Mouse (Mus musculus): Measurements from ENCODE around the gene Tmem63b. TPM values are rescaled to one million over a fixed set of nuclear protein-coding genes. Genes with fewer than 3 reads are reported as not detected.

The Tmem63b gene
- total and polyA plus RNA-seq, 3 experiments: 12.3 to 37.9 TPM; not detected in 1

GRCm38 (mm10) chr17:45628160-45628559 lies 58.5 kb downstream of the Tmem63b start:
- TF ChIP-seq MYB (IDR thresholded peaks at IDR 0.05; ENCODE audit: low read depth, low read length) (no peak), NRF1 (IDR thresholded peaks at IDR 0.05; ENCODE audit: insufficient read depth, low read depth, low read length, poor library complexity, severe bottlenecking) (no peak), EP300 (IDR thresholded peaks at IDR 0.05; ENCODE audit: low read depth in 1 of 2, low read length in 2 of 2) (no peak), POLR2AphosphoS5 (IDR thresholded peaks at IDR 0.05; ENCODE audit: borderline replicate concordance, low read depth, low read length) (no peak), SIN3A (IDR thresholded peaks at IDR 0.05; ENCODE audit: low read length) (no peak), GATA1 (IDR thresholded peaks at IDR 0.05; ENCODE audit: low read depth, low read length) (no peak), BHLHE40 (IDR thresholded peaks at IDR 0.05; ENCODE audit: borderline replicate concordance, low read depth, low read length) (no peak), USF2 (IDR thresholded peaks at IDR 0.05; ENCODE audit: borderline replicate concordance in 1 of 2, insufficient read depth in 1 of 2, low read depth in 1 of 2, low read length in 2 of 2) (no peak), MEF2A (IDR thresholded peaks at IDR 0.05; ENCODE audit: extremely low read depth, insufficient replicate concordance, low read depth, low read length, poor library complexity, severe bottlenecking) (no peak), ETS1 (IDR thresholded peaks at IDR 0.05; ENCODE audit: low read depth, low read length) (no peak), CHD1 (IDR thresholded peaks at IDR 0.05; ENCODE audit: low read depth, low read length) (no peak), ZKSCAN1 (IDR thresholded peaks at IDR 0.05; ENCODE audit: low read depth, low read length) (no peak), TAL1 (IDR thresholded peaks at IDR 0.05; ENCODE audit: low read length) (no peak), CHD2 (IDR thresholded peaks at IDR 0.05; ENCODE audit: low read length) (no peak), HCFC1 (IDR thresholded peaks at IDR 0.05; ENCODE audit: low read depth, low read length) (no peak), USF1 (IDR thresholded peaks at IDR 0.05; ENCODE audit: low read depth, low read length) (no peak), NELFE (IDR thresholded peaks at IDR 0.05; ENCODE audit: low read depth, low read length) (no peak)
- no peaks in the 10 kb centered on the region for H3K79me2 ChIP-seq (ENCODE audit: control insufficient read depth, insufficient read depth, low read length, poor library complexity)
- H3K9me3 ChIP-seq (replicated peaks; ENCODE audit: insufficient read depth, low read length): no peaks in the 10 kb centered on the region
- H3K4me1 ChIP-seq (ENCODE audit: control insufficient read depth in 1 of 2, insufficient read depth in 2 of 2, low read length in 2 of 2): peaks cover 2 to 29% of the 10 kb centered on the region in 2 experiments; a peak in 2 of 4 replicates
- no peak overlapping the region for H3K9ac ChIP-seq (ENCODE audit: control insufficient read depth, low read depth, low read length, poor library complexity, severe bottlenecking)
- H3K4me3 ChIP-seq (ENCODE audit: control insufficient read depth in 1 of 2, insufficient read depth in 1 of 2, low read depth in 2 of 2, low read length in 2 of 2): no peak overlapping the region
- peaks cover 0 to 12% of the 10 kb centered on the region in 2 experiments; a peak in 2 of 4 replicates for H3K36me3 ChIP-seq (ENCODE audit: control insufficient read depth in 1 of 2, insufficient read depth in 2 of 2, low read length in 2 of 2)
- DNase-seq (ENCODE audit: low read depth, low spot score): no peak
- no peaks in the 10 kb centered on the region for H3K27me3 ChIP-seq (ENCODE audit: control insufficient read depth in 1 of 2, insufficient read depth in 2 of 2, low read length in 2 of 2)
- H3K27ac ChIP-seq (ENCODE audit: control insufficient read depth, low read depth, low read length): no peak overlapping the region

- Histone ChIP-seq H3K27ac (ENCODE audit: control insufficient read depth, low read depth, low read length) (peak overlapping the region; percentile 42), H3K36me3 (ENCODE audit: control insufficient read depth in 1 of 2, insufficient read depth in 2 of 2, low read length in 2 of 2) (peaks cover 0 to 12% of the 10 kb centered on the region in 2 experiments; a peak in 2 of 4 replicates), H3K27me3 (ENCODE audit: control insufficient read depth in 1 of 2, insufficient read depth in 2 of 2, low read length in 2 of 2) (no peaks in the 10 kb centered on the region), H3K4me3 (ENCODE audit: control insufficient read depth in 1 of 2, insufficient read depth in 1 of 2, low read depth in 2 of 2, low read length in 2 of 2) (peak overlapping the region; percentile 57), H3K4me1 (ENCODE audit: control insufficient read depth in 1 of 2, insufficient read depth in 2 of 2, low read length in 2 of 2) (peaks cover 2 to 29% of the 10 kb centered on the region in 2 experiments; a peak in 2 of 4 replicates), H3K79me2 (ENCODE audit: control insufficient read depth, insufficient read depth, low read length, poor library complexity) (no peaks in the 10 kb centered on the region), H3K9me3 (replicated peaks; ENCODE audit: insufficient read depth, low read length) (no peaks in the 10 kb centered on the region), H3K9ac (ENCODE audit: control insufficient read depth, low read depth, low read length, poor library complexity, severe bottlenecking) (peak overlapping the region; percentile 72)
- peak; percentile 94 for DNase-seq (ENCODE audit: low read depth, low spot score)
- no peak for TF ChIP-seq RCOR1 (IDR thresholded peaks at IDR 0.05; ENCODE audit: low read depth, low read length)
- TF ChIP-seq ZMIZ1 (IDR thresholded peaks at IDR 0.05; ENCODE audit: low read depth, low read length): peak; percentile 61; the same call in 1 of the 2 replicates
- TF ChIP-seq MYB (IDR thresholded peaks at IDR 0.05; ENCODE audit: low read depth, low read length): no peak
- no peak for TF ChIP-seq E2F4 (IDR thresholded peaks at IDR 0.05; ENCODE audit: borderline replicate concordance, low read depth, low read length)
- peak; percentile 60 for TF ChIP-seq SMC3 (IDR thresholded peaks at IDR 0.05; ENCODE audit: low read depth, low read length)
- TF ChIP-seq ETS1 (IDR thresholded peaks at IDR 0.05; ENCODE audit: low read depth, low read length): peak; percentile 38; the same call in 1 of the 2 replicates
- peak; percentile 45 to 85; a peak in 2 of 4 replicates for TF ChIP-seq POLR2A (IDR thresholded peaks at IDR 0.05; ENCODE audit: control insufficient read depth in 1 of 2, insufficient read depth in 1 of 2, low read depth in 1 of 2, low read length in 2 of 2, poor library complexity in 1 of 2)
- no peak for TF ChIP-seq ZNF384 (IDR thresholded peaks at IDR 0.05; ENCODE audit: low read depth, low read length)
- peak; percentile 54; the same call in 1 of the 2 replicates for TF ChIP-seq TBP (IDR thresholded peaks at IDR 0.05; ENCODE audit: low read depth, low read length)
- 0 out of 2 replicates have a peak, but pooled peaks have one; percentile 44 for TF ChIP-seq POLR2AphosphoS2 (IDR thresholded peaks at IDR 0.05; ENCODE audit: low read length)
- TF ChIP-seq GABPA (IDR thresholded peaks at IDR 0.05; ENCODE audit: low read depth, low read length): no peak
- peak; percentile 52; the same call in 1 of the 2 replicates for TF ChIP-seq USF1 (IDR thresholded peaks at IDR 0.05; ENCODE audit: low read depth, low read length)
- TF ChIP-seq CTCF (IDR thresholded peaks at IDR 0.05 in 2 of 3, conservative IDR thresholded peaks at IDR 0.05 in 1 of 3; ENCODE audit: control insufficient read depth in 1 of 3, insufficient read depth in 1 of 3, low read depth in 2 of 3, low read length in 3 of 3, poor library complexity in 1 of 3, severe bottlenecking in 1 of 3): peak; percentile 67 to 97 (median 89)
- TF ChIP-seq MAFK (IDR thresholded peaks at IDR 0.05; ENCODE audit: borderline replicate concordance, low read depth, low read length): no peak
- TF ChIP-seq EP300 (IDR thresholded peaks at IDR 0.05; ENCODE audit: low read depth in 1 of 2, low read length in 2 of 2): no peak
- peak; percentile 28; the same call in 1 of the 2 replicates for TF ChIP-seq ZC3H11A (IDR thresholded peaks at IDR 0.05; ENCODE audit: low read depth, low read length)
- TF ChIP-seq SIN3A (IDR thresholded peaks at IDR 0.05; ENCODE audit: low read length): peak; percentile 75
- TF ChIP-seq CHD2 (IDR thresholded peaks at IDR 0.05; ENCODE audit: low read length): peak; percentile 50
- TF ChIP-seq HCFC1 (IDR thresholded peaks at IDR 0.05; ENCODE audit: low read depth, low read length): peak; percentile 69
- TF ChIP-seq ZKSCAN1 (IDR thresholded peaks at IDR 0.05; ENCODE audit: low read depth, low read length): no peak
Observed at GRCm38 (mm10) chr17:45626577-45627134, 60.0 kb downstream of the Tmem63b start.
